Mouse (Mus musculus) lung, adult 2 months (tissue): ENCODE data around the gene Odf3l2.

Source experiments
- CTCF ChIP-seq: fragments of 200-500 bp; IDR thresholded peaks from 2 replicates; pipeline ENCODE4 v1.5.1; 2011; ENCODE audit warnings: mild to moderate bottlenecking, low read length, control low read depth; ENCODE audit not compliant: insufficient read depth
- POLR2A ChIP-seq: fragments of 200-500 bp; IDR thresholded peaks from 2 replicates; pipeline ENCODE4 v1.6.1; 2011; ENCODE audit warnings: low read depth, mild to moderate bottlenecking, control low read depth, low read length, borderline replicate concordance; ENCODE audit errors: extremely low read depth

DNA sequence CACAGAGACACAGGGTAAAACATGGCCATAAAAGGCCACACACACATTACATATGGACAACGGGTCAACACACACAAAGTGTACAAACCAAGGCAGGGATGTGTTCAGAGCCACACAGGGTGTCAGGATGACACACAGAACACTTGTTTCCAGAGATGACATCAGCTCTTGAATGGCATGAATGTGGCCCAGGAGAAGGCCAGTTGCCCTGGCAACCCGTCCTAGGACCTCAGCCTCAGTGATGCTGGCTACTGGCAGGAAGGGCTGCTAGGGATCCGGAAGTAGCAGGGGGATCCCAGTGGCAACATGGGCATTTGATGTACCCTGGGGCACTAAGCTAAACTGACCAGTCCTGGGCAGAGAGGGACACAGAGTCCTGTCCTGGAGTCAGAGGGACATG is 36.3 kb downstream of the Odf3l2 start:
- TF ChIP-seq CTCF (no peak), POLR2A (no peak)
